Mouse (Mus musculus): ENCODE data around the gene Chil3. TPM values are rescaled to one million over a fixed set of nuclear protein-coding genes. Genes with fewer than 3 reads are reported as not detected.
"Not testable (repeated sequence)": the region's sequence is repeated elsewhere in the genome, so short reads cannot be mapped to it uniquely, and the experiment has no call there.

Chil3 gene
- polyA plus RNA-seq (2011; ENCODE audit: insufficient read depth, insufficient read length, low replicate concordance, missing spikeins), result 120 and 448 TPM in 2 replicates

- TF ChIP-seq CTCF (IDR thresholded peaks at IDR 0.05; ENCODE audit: control insufficient read depth, insufficient read depth, low read length) (no peak), POLR2A (IDR thresholded peaks at IDR 0.05; ENCODE audit: borderline replicate concordance, control insufficient read depth, low read depth, low read length) (peak; percentile 7; the same call in 1 of the 2 replicates)
- peak within 1 kb of the TSS; percentile 26 for H3K4me3 ChIP-seq (replicated peaks; ENCODE audit: control insufficient read depth, low read depth, low read length)
- H3K4me1 ChIP-seq (ENCODE audit: control insufficient read depth, insufficient read depth, low read length), result peaks cover 2% of the 10 kb centered on the region
- WGBS, result 48% methylated on average over 3 of the region's 3 CpGs
- H3K27ac ChIP-seq (ENCODE audit: control insufficient read depth, insufficient read depth, low read depth, low read length, poor library complexity), result no peak within 1 kb of the TSS
Measured at GRCm38 (mm10) chr3:106167464-106167863, at the start of gene Chil3. Chil3 (minus strand) TSS chr3:106167564.

GRCm38 (mm10) chr3:106198030-106198429 lies 30.7 kb upstream of the Chil3 start:
- not testable (repeated sequence) for H3K4me3 ChIP-seq (replicated peaks; ENCODE audit: control insufficient read depth, low read depth, low read length); H3K27ac ChIP-seq (ENCODE audit: control insufficient read depth, insufficient read depth, low read depth, low read length, poor library complexity); H3K4me1 ChIP-seq (ENCODE audit: control insufficient read depth, insufficient read depth, low read length)
- 61% methylated on average over 1 of the region's 1 CpGs for WGBS

GRCm38 (mm10) chr3:106197246-106197645 lies 29.9 kb upstream of the Chil3 start:
- H3K27ac ChIP-seq (ENCODE audit: control insufficient read depth, insufficient read depth, low read depth, low read length, poor library complexity); H3K4me1 ChIP-seq (ENCODE audit: control insufficient read depth, insufficient read depth, low read length); H3K4me3 ChIP-seq (replicated peaks; ENCODE audit: control insufficient read depth, low read depth, low read length): not testable (repeated sequence)
- 70% methylated on average over 2 of the region's 2 CpGs for WGBS

GRCm38 (mm10) chr3:106196276-106196675 lies 28.9 kb upstream of the Chil3 start:
- Histone ChIP-seq H3K4me1 (ENCODE audit: control insufficient read depth, insufficient read depth, low read length) (peaks cover 2% of the 10 kb centered on the region), H3K4me3 (replicated peaks; ENCODE audit: control insufficient read depth, low read depth, low read length) (no peak overlapping the region), H3K27ac (ENCODE audit: control insufficient read depth, insufficient read depth, low read depth, low read length, poor library complexity) (no peak overlapping the region)
- TF ChIP-seq CTCF (IDR thresholded peaks at IDR 0.05; ENCODE audit: control insufficient read depth, insufficient read depth, low read length) (no peak), POLR2A (IDR thresholded peaks at IDR 0.05; ENCODE audit: borderline replicate concordance, control insufficient read depth, low read depth, low read length) (no peak)

GRCm38 (mm10) chr3:106195486-106195885 lies 28.1 kb upstream of the Chil3 start:
- TF ChIP-seq CTCF (IDR thresholded peaks at IDR 0.05; ENCODE audit: control insufficient read depth, insufficient read depth, low read length), result no peak
- no peak for TF ChIP-seq POLR2A (IDR thresholded peaks at IDR 0.05; ENCODE audit: borderline replicate concordance, control insufficient read depth, low read depth, low read length)
- H3K4me1 ChIP-seq (ENCODE audit: control insufficient read depth, insufficient read depth, low read length), result peaks cover 2% of the 10 kb centered on the region
- no peak overlapping the region for H3K4me3 ChIP-seq (replicated peaks; ENCODE audit: control insufficient read depth, low read depth, low read length)
- no peak overlapping the region for H3K27ac ChIP-seq (ENCODE audit: control insufficient read depth, insufficient read depth, low read depth, low read length, poor library complexity)
- WGBS, result 85% methylated on average over 12 of the region's 12 CpGs

- Histone ChIP-seq H3K27ac (ENCODE audit: control insufficient read depth, insufficient read depth, low read depth, low read length, poor library complexity) (no peak overlapping the region), H3K4me1 (ENCODE audit: control insufficient read depth, insufficient read depth, low read length) (peaks cover 1% of the 10 kb centered on the region; the same call in 1 of the 2 replicates), H3K4me3 (replicated peaks; ENCODE audit: control insufficient read depth, low read depth, low read length) (no peak overlapping the region)
- no peak for TF ChIP-seq CTCF (IDR thresholded peaks at IDR 0.05; ENCODE audit: control insufficient read depth, insufficient read depth, low read length)
- TF ChIP-seq POLR2A (IDR thresholded peaks at IDR 0.05; ENCODE audit: borderline replicate concordance, control insufficient read depth, low read depth, low read length), result no peak
- WGBS, result 78% methylated on average over 2 of the region's 2 CpGs
Measured at GRCm38 (mm10) chr3:106187991-106188390, 20.6 kb upstream of the Chil3 start.

DNA sequence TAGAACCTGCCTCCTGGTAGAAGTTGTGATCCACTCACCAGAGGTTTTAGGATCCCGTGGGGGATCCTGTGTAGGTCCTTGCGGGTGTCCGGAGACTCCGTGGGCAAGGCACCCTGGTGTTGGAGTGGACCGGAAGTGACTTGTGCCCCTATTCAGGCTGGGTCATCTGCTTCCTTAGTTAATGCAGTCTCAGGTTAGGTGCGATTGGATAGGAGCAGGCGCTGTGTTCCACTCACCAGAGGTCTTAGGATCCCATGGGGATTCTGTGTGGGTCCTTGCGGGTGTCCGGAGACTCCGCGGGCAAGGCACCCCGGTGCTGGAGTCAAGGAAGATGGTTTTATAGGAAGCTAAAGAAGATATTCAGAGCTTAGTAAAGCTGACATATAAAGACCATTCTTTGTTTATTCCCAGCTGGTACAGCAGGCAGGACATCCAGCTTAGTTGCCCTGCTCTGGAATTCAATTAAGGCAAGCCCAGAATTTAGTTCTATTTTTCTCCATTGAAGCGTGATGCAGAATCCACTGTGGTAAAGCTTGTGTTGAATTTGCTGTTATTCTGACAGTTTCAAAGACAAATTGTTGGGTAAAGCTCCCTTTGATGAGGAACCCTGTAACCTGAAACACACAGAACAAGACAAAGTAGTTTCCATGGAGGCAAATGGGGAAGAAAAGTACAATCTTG lies 10.3 kb upstream of the Chil3 start:
- Histone ChIP-seq H3K4me1 (ENCODE audit: control insufficient read depth, insufficient read depth, low read length) (no peaks in the 10 kb centered on the region), H3K27ac (ENCODE audit: control insufficient read depth, insufficient read depth, low read depth, low read length, poor library complexity) (no peak overlapping the region), H3K4me3 (replicated peaks; ENCODE audit: control insufficient read depth, low read depth, low read length) (no peak overlapping the region)
- 85% methylated on average over 13 of the region's 13 CpGs for WGBS
- TF ChIP-seq POLR2A (IDR thresholded peaks at IDR 0.05; ENCODE audit: borderline replicate concordance, control insufficient read depth, low read depth, low read length) (no peak), CTCF (IDR thresholded peaks at IDR 0.05; ENCODE audit: control insufficient read depth, insufficient read depth, low read length) (no peak)

GRCm38 (mm10) chr3:106174971-106175370 lies 7.6 kb upstream of the Chil3 start:
- 3% methylated on average over 2 of the region's 2 CpGs for WGBS
- not testable (repeated sequence) for H3K4me3 ChIP-seq (replicated peaks; ENCODE audit: control insufficient read depth, low read depth, low read length); H3K27ac ChIP-seq (ENCODE audit: control insufficient read depth, insufficient read depth, low read depth, low read length, poor library complexity); H3K4me1 ChIP-seq (ENCODE audit: control insufficient read depth, insufficient read depth, low read length)

- not testable (repeated sequence) for H3K27ac ChIP-seq (ENCODE audit: control insufficient read depth, insufficient read depth, low read depth, low read length, poor library complexity); H3K4me3 ChIP-seq (replicated peaks; ENCODE audit: control insufficient read depth, low read depth, low read length); H3K4me1 ChIP-seq (ENCODE audit: control insufficient read depth, insufficient read depth, low read length)
- WGBS, result 20% methylated on average over 2 of the region's 2 CpGs
Measured at GRCm38 (mm10) chr3:106172506-106172905, 5.1 kb upstream of the Chil3 start.

Measured in bone marrow, adult 2 months (tissue).